Mouse (Mus musculus): ENCODE data around the gene Car15. TPM values are rescaled to one million over a fixed set of nuclear protein-coding genes. Genes with fewer than 3 reads are reported as not detected.

Car15 gene
- 3.8 TPM for polyA plus RNA-seq (2017; shearing (Covaris generic))

GRCm38 (mm10) chr16:17838051-17838450 lies at the start of gene Car15:
Gene Car15 (minus strand): TSS chr16:17838364.

GRCm38 (mm10) chr16:17832821-17833220 lies 5.3 kb downstream of the Car15 start, which contains the start of gene B830017H08Rik:
Gene B830017H08Rik (plus strand): TSS chr16:17833121.

GRCm38 (mm10) chr16:17796971-17797811 lies 41.0 kb downstream of the Car15 start, which contains the start of gene Scarf2:
Gene Scarf2 (plus strand): TSS chr16:17797282.

Other genes starting within 250 kb of the Car15 start
- gene Smpd4, start 219.0 kb downstream of the Car15 start, polyA plus RNA-seq (2017; shearing (Covaris generic)) = 29.2 TPM
- 0.53 TPM for gene Ccdc74a, start 191.9 kb downstream of the Car15 start, polyA plus RNA-seq (2017; shearing (Covaris generic))
- 153 TPM for gene Med15, start 105.5 kb downstream of the Car15 start, polyA plus RNA-seq (2017; shearing (Covaris generic))
- gene Klhl22, start 78.7 kb downstream of the Car15 start, polyA plus RNA-seq (2017; shearing (Covaris generic)) = 19.5 TPM
- gene Scarf2, start 41.1 kb downstream of the Car15 start, polyA plus RNA-seq (2017; shearing (Covaris generic)) = not detected
- gene B830017H08Rik, start 5.2 kb downstream of the Car15 start, polyA plus RNA-seq (2017; shearing (Covaris generic)) = not detected
- 0.32 TPM for gene Gm20518, start 53.3 kb upstream of the Car15 start, polyA plus RNA-seq (2017; shearing (Covaris generic))
- not detected for gene Tssk1, start 55.9 kb upstream of the Car15 start, polyA plus RNA-seq (2017; shearing (Covaris generic))
- 51.8 TPM for gene Dgcr2, start 60.2 kb upstream of the Car15 start, polyA plus RNA-seq (2017; shearing (Covaris generic))
- gene Tssk2, start 60.3 kb upstream of the Car15 start, polyA plus RNA-seq (2017; shearing (Covaris generic)) = 0.26 TPM
- gene Ess2, start 73.0 kb upstream of the Car15 start, polyA plus RNA-seq (2017; shearing (Covaris generic)) = 75.4 TPM
- gene Gsc2, start 76.7 kb upstream of the Car15 start, polyA plus RNA-seq (2017; shearing (Covaris generic)) = not detected
- 16.0 TPM for gene Slc25a1, start 89.9 kb upstream of the Car15 start, polyA plus RNA-seq (2017; shearing (Covaris generic))
- gene Vpreb2, start 142.1 kb upstream of the Car15 start, polyA plus RNA-seq (2017; shearing (Covaris generic)) = not detected
- gene Dgcr6, start 214.5 kb upstream of the Car15 start, polyA plus RNA-seq (2017; shearing (Covaris generic)) = 30.9 TPM

Measured in CD4-positive, CD25-positive, alpha-beta regulatory T cell, adult 9 weeks (primary cell).